Mouse (Mus musculus) large intestine, adult 2 months (tissue): Measurements from ENCODE around the gene Cdk19. TPM values are rescaled to one million over a fixed set of nuclear protein-coding genes. Genes with fewer than 3 reads are reported as not detected.

Experiments
- DNase-seq: peaks from one replicate; pipeline ENCODE4 v3.0.0-alpha.2; 2012; ENCODE audit warnings: low read depth, low spot score
- WGBS: fragments of 180-500 bp; shearing (Covaris S2); methylation state at CpG from one replicate; pipeline ENCODE4 v1.1.7; 2018; 5-methylcytosine and 5-hydroxymethylcytosine counted together
- polyA plus RNA-seq: library from polyadenylated mRNA; depleted of rRNA; stranded (reverse); fragments of >200 nt; gene quantifications from 2 replicates; pipeline ENCODE4 v1.2.3, GENCODE M21; 2012

Cdk19 gene
- polyA plus RNA-seq, 1 experiment, result 3.6 TPM

GRCm38 (mm10) chr10:40348566-40349536, 9.5 kb downstream of the Cdk19 start:
- DNase-seq, result peak; percentile 100
- under 1% methylated on average over 70 of the region's 76 CpGs for WGBS

GRCm38 (mm10) chr10:40349631-40350177, 10.3 kb downstream of the Cdk19 start:
- no peak for DNase-seq
- WGBS, result under 1% methylated on average over 55 of the region's 62 CpGs

- 42% methylated on average over 12 of the region's 12 CpGs for WGBS
- no peak for DNase-seq
Measured at GRCm38 (mm10) chr10:40350245-40350932, 11.0 kb downstream of the Cdk19 start.

- 58% methylated on average over 4 of the region's 4 CpGs for WGBS
- no peak for DNase-seq
Measured at GRCm38 (mm10) chr10:40351156-40351555, 11.8 kb downstream of the Cdk19 start.

- DNase-seq, result no peak
- WGBS, result 83% methylated on average over 9 of the region's 9 CpGs
Measured at GRCm38 (mm10) chr10:40354081-40354480, 14.7 kb downstream of the Cdk19 start.

GRCm38 (mm10) chr10:40354556-40354955, 15.2 kb downstream of the Cdk19 start:
- no peak for DNase-seq
- WGBS, result 64% methylated on average over 1 of the region's 1 CpGs

- 71% methylated on average over 2 of the region's 2 CpGs for WGBS
- DNase-seq, result no peak
Measured at GRCm38 (mm10) chr10:40358166-40358565, 18.8 kb downstream of the Cdk19 start.

GRCm38 (mm10) chr10:40359131-40359530, 19.8 kb downstream of the Cdk19 start:
- 85% methylated on average over 2 of the region's 2 CpGs for WGBS
- DNase-seq, result no peak

GRCm38 (mm10) chr10:40363004-40363403, 23.6 kb downstream of the Cdk19 start:
- no peak for DNase-seq
- WGBS, result 37% methylated on average over 4 of the region's 4 CpGs

GRCm38 (mm10) chr10:40364642-40365361, 25.4 kb downstream of the Cdk19 start:
- 82% methylated on average over 5 of the region's 5 CpGs for WGBS
- DNase-seq, result no peak

- WGBS, result 72% methylated on average over 2 of the region's 2 CpGs
- DNase-seq, result no peak
Measured at GRCm38 (mm10) chr10:40365991-40366390, 26.6 kb downstream of the Cdk19 start.

GRCm38 (mm10) chr10:40368516-40368915, 29.2 kb downstream of the Cdk19 start:
- 85% methylated on average over 1 of the region's 1 CpGs for WGBS

GRCm38 (mm10) chr10:40370156-40370555, 30.8 kb downstream of the Cdk19 start:
- no peak for DNase-seq

More at GRCm38 (mm10) chr10:40368516-40368915, 29.2 kb downstream of the Cdk19 start:
- no peak for DNase-seq

- WGBS, result 31% methylated on average over 8 of the region's 8 CpGs
- no peak for DNase-seq
Measured at GRCm38 (mm10) chr10:40371184-40371913, 32.0 kb downstream of the Cdk19 start.

- WGBS, result 6% methylated on average over 11 of the region's 11 CpGs
- peak; percentile 89 for DNase-seq
Measured at GRCm38 (mm10) chr10:40371914-40372675, 32.7 kb downstream of the Cdk19 start.

- WGBS, result 96% methylated on average over 5 of the region's 5 CpGs
- no peak for DNase-seq
Measured at GRCm38 (mm10) chr10:40373749-40374148, 34.4 kb downstream of the Cdk19 start.

- WGBS, result 82% methylated on average over 7 of the region's 7 CpGs
- DNase-seq, result no peak
Measured at GRCm38 (mm10) chr10:40374828-40375227, 35.5 kb downstream of the Cdk19 start.

- WGBS, result 86% methylated on average over 3 of the region's 3 CpGs
- no peak for DNase-seq
Measured at GRCm38 (mm10) chr10:40376286-40376685, 36.9 kb downstream of the Cdk19 start.
